Mouse (Mus musculus) heart, embryonic 11.5 days (tissue): ENCODE data around the gene Arhgef3. TPM values are rescaled to one million over a fixed set of nuclear protein-coding genes. Genes with fewer than 3 reads are reported as not detected.

Source experiments
- ATAC-seq: fragments of 200-750 bp; cut with Nextera tagmentation; replicated peaks from 2 replicates; pipeline ENCODE4 v1.8.0; 2017; ENCODE audit warnings: moderate library complexity; ENCODE audit not compliant: insufficient number of reproducible peaks, low FRiP score, low TSS enrichment
- H3K27ac ChIP-seq: fragments of 300-500 bp; sonication (generic); 2 replicates; pipeline ENCODE4 v1.5.1; 2014; ENCODE audit warnings: mild to moderate bottlenecking, low read depth, low read length
- H3K27me3 ChIP-seq: fragments of 300-500 bp; sonication (generic); 2 replicates; pipeline ENCODE4 v1.6.1; 2014; ENCODE audit warnings: mild to moderate bottlenecking, low read length, mixed read lengths; ENCODE audit not compliant: control insufficient read depth, insufficient read depth
- H3K36me3 ChIP-seq: fragments of 300-500 bp; sonication (generic); 2 replicates; pipeline ENCODE4 v1.6.1; 2014; ENCODE audit warnings: mild to moderate bottlenecking, low read length, moderate library complexity, mixed read lengths; ENCODE audit not compliant: control insufficient read depth, insufficient read depth
- H3K4me1 ChIP-seq: fragments of 300-500 bp; sonication (generic); 2 replicates; pipeline ENCODE4 v1.6.1; 2014; ENCODE audit warnings: low read length; ENCODE audit not compliant: control insufficient read depth, insufficient read depth
- H3K4me2 ChIP-seq: fragments of 300-500 bp; sonication (generic); 2 replicates; pipeline ENCODE4 v1.6.1; 2014; ENCODE audit warnings: mild to moderate bottlenecking, moderate library complexity
- H3K4me3 ChIP-seq: fragments of 300-500 bp; sonication (generic); 2 replicates; pipeline ENCODE4 v1.5.1; 2014; ENCODE audit warnings: low read depth, low read length
- H3K9ac ChIP-seq: fragments of 300-500 bp; sonication (generic); 2 replicates; pipeline ENCODE4 v1.6.1; 2014; ENCODE audit warnings: mild to moderate bottlenecking, low read depth, low read length, moderate library complexity
- H3K9me3 ChIP-seq: fragments of 300-500 bp; sonication (generic); replicated peaks from 2 replicates; pipeline ENCODE4 v1.6.1; 2016; ENCODE audit warnings: low read length; ENCODE audit not compliant: control insufficient read depth
- WGBS: fragments of 180-500 bp; shearing (Covaris S2); extraction: QIAGEN DNeasy Blood & Tissue Kit; methylation state at CpG from one replicate; pipeline ENCODE4 v1.1.7; 2014; ENCODE audit not compliant: insufficient replicate concordance; 5-methylcytosine and 5-hydroxymethylcytosine counted together
- polyA plus RNA-seq: library from polyadenylated mRNA; unstranded; fragments of >200 nt; fragmentation: Nextera tagmentation; extraction: Ambion mirVana; gene quantifications from 2 replicates; pipeline ENCODE4 v1.2.1, GENCODE M21; 2014

Arhgef3 gene
- polyA plus RNA-seq, 1 experiment from 2014 or later = 10.1 TPM

GRCm38 (mm10) chr14:27402332-27403250, 287.9 kb downstream of the Arhgef3 start:
- no peak for ATAC-seq
- Histone ChIP-seq H3K27me3 (no peaks in the 10 kb centered on the region), H3K4me2 (no peak overlapping the region), H3K9ac (no peak overlapping the region), H3K36me3 (no peaks in the 10 kb centered on the region), H3K9me3 (no peaks in the 10 kb centered on the region), H3K27ac (no peak overlapping the region), H3K4me1 (no peaks in the 10 kb centered on the region), H3K4me3 (no peak overlapping the region)
- 71% methylated on average over 10 of the region's 10 CpGs for WGBS

DNA sequence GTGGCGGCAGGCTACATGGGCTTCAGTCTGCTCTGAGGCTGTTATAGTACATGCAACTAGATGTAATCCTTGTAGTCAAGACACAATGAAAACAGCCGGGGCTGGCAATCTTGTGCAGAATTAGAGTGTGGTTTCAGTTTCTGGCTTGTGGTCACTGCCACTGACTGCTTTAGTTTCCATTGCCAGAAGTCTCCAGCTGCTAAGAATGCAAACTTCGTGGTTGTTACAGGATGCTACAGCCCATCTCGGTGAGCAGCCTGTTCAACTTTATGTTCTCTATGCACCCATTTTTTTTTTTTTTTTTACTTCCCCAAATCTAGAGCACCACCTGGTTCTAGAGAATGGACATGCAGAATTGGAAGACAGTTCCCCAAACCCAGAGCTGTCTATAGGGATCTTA, 290.8 kb downstream of the Arhgef3 start:
- Histone ChIP-seq H3K27ac (no peak overlapping the region), H3K36me3 (no peaks in the 10 kb centered on the region), H3K4me3 (no peak overlapping the region), H3K9ac (no peak overlapping the region), H3K4me1 (no peaks in the 10 kb centered on the region), H3K27me3 (no peaks in the 10 kb centered on the region), H3K9me3 (no peaks in the 10 kb centered on the region), H3K4me2 (no peak overlapping the region)
- no peak for ATAC-seq
- 79% methylated on average over 4 of the region's 4 CpGs for WGBS

DNA sequence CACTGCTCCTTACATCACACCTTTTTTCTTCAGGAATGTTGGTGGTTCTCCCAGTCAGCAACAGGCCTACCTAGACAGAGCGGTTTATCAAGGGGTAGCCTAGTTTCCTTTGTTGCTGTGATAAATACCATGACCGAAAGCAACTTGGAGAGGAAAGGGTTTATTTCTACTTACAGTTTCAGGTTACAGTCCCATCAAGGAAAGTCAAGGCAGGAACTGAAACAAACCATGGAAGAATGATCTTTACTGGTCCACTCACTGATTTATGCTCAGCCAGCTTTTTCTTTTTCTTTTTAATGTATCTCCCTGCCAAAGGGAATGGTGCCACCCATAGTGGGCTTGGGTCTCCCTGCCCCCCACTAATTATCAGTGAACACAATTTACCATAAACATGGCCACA, 291.2 kb downstream of the Arhgef3 start:
- Histone ChIP-seq H3K36me3 (no peaks in the 10 kb centered on the region), H3K4me3 (no peak overlapping the region), H3K9ac (no peak overlapping the region), H3K4me1 (no peaks in the 10 kb centered on the region), H3K4me2 (no peak overlapping the region), H3K27ac (no peak overlapping the region), H3K9me3 (no peaks in the 10 kb centered on the region), H3K27me3 (no peaks in the 10 kb centered on the region)
- 93% methylated on average over 2 of the region's 2 CpGs for WGBS
- no peak for ATAC-seq

- Histone ChIP-seq H3K9me3 (no peaks in the 10 kb centered on the region), H3K4me3 (no peak overlapping the region), H3K9ac (no peak overlapping the region), H3K36me3 (no peaks in the 10 kb centered on the region), H3K4me1 (no peaks in the 10 kb centered on the region), H3K27ac (no peak overlapping the region), H3K4me2 (no peak overlapping the region), H3K27me3 (no peaks in the 10 kb centered on the region)
- ATAC-seq = no peak
- WGBS = 83% methylated on average over 3 of the region's 3 CpGs
Measured at GRCm38 (mm10) chr14:27408240-27408639, 293.5 kb downstream of the Arhgef3 start.

DNA sequence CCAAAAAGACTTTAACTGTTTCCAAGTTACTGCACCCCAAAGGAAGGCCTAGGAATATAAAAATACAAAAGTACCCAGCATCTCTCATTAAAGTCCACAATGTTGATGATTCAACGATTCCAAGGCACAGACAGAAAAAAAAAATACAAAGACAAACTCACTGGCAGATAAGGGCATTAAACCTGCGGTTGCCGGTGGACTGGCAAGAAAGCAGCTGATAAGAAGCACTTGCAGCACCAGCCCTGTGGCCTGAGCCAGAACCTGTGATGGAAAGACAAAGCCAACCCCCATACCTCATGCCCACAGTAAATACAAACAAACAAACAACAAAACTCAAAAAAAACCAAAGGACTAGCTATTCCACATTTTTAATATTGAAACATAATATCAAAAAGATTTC, 295.0 kb downstream of the Arhgef3 start:
- Histone ChIP-seq H3K27me3 (no peaks in the 10 kb centered on the region), H3K9ac (no peak overlapping the region), H3K4me3 (no peak overlapping the region), H3K27ac (no peak overlapping the region), H3K4me2 (no peak overlapping the region), H3K9me3 (no peaks in the 10 kb centered on the region), H3K36me3 (no peaks in the 10 kb centered on the region), H3K4me1 (no peaks in the 10 kb centered on the region)
- no peak for ATAC-seq
- WGBS = 42% methylated on average over 3 of the region's 3 CpGs

DNA sequence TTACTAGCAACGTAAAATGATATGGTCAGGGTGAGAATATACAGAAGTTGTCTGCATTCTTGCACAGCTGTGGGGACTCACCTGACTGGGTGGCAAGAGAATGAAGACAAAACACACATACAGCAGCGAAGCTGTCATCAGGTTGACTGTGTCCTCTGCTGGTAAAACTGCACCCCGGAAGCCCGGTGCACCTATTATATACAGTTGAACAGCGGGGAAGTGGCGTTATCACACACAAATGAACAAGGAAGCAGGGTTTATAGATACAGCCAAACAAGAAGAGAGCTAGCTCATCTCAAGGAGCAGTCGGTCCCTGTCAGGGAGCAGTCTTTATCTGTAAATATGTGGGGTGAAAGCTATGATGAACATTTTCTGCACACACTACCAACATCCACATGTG, 296.8 kb downstream of the Arhgef3 start:
- Histone ChIP-seq H3K27me3 (no peaks in the 10 kb centered on the region), H3K4me2 (no peak overlapping the region), H3K4me1 (no peaks in the 10 kb centered on the region), H3K4me3 (no peak overlapping the region), H3K27ac (no peak overlapping the region), H3K9ac (no peak overlapping the region), H3K36me3 (no peaks in the 10 kb centered on the region), H3K9me3 (no peaks in the 10 kb centered on the region)
- no peak for ATAC-seq
- WGBS = 86% methylated on average over 7 of the region's 7 CpGs

DNA sequence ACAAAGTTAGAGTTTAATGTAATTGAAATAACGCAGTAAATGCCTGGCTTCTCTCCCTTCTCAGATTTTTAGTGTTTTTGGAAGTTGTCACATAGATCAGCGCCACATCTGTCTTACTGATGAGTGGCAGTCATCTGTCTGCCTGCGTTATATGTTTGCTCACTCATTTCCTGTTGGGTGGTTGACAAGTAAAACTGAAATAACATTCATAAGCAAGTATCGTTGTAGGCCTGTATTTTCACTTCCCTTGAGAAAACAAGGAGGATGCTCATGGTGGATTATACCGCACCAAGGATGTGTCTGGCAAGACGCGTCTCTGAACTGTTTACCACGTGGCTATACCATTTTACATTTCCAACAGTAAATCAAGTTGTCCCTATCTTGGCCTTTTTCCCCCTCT, 298.0 kb downstream of the Arhgef3 start:
- Histone ChIP-seq H3K4me3 (no peak overlapping the region), H3K36me3 (no peaks in the 10 kb centered on the region), H3K9me3 (no peaks in the 10 kb centered on the region), H3K9ac (no peak overlapping the region), H3K4me1 (no peaks in the 10 kb centered on the region), H3K27ac (no peak overlapping the region), H3K27me3 (no peaks in the 10 kb centered on the region), H3K4me2 (no peak overlapping the region)
- no peak for ATAC-seq
- 76% methylated on average over 8 of the region's 8 CpGs for WGBS

DNA sequence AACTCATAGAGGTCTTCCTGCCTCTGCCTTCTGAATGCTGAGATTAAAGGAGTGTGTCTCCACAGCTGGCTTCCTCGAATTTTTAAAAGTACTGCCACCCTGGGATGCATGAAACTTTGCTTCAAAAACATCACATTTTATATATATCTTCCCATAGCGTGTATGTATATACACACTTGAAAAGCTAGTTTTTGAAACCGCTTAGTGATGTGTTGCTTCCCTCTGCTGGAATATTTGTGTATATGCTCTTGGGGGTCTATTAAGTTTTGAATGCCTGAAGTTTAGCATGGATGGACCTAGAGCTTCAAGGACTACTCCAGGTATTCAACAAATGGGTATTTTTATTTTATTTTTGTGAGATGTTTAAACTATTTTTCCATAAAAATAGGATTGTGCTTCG, 299.3 kb downstream of the Arhgef3 start:
- H3K4me1 ChIP-seq = no peaks in the 10 kb centered on the region
- no peak overlapping the region for H3K27ac ChIP-seq
- H3K9me3 ChIP-seq = no peaks in the 10 kb centered on the region
- no peaks in the 10 kb centered on the region for H3K27me3 ChIP-seq
- no peak overlapping the region for H3K4me2 ChIP-seq
- ATAC-seq = no peak
- H3K36me3 ChIP-seq = no peaks in the 10 kb centered on the region; the same call in 1 of the 2 replicates
- no peak overlapping the region for H3K4me3 ChIP-seq
- 38% methylated on average over 4 of the region's 4 CpGs for WGBS
- H3K9ac ChIP-seq = no peak overlapping the region

DNA sequence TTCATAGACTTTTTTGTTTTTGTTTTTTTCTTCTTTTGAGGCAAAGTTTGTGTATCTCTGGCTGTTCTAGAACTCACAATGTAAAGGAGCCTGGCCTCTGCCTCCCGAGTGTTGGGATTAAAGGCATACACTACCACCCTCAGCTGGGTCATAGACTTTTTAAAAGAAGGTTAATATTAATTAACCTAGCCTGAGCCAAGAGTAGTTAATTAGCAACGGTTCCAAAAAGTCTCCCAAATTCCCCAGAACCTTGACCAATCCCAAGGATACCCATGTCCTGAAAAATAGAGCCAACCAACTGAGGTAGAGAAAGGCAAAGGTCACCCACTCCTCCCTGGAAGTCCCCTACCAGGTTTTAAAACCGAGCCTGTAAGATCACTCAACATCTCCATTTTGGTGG, 306.1 kb downstream of the Arhgef3 start:
- no peak overlapping the region for H3K27ac ChIP-seq
- no peak overlapping the region for H3K4me3 ChIP-seq
- no peaks in the 10 kb centered on the region for H3K27me3 ChIP-seq
- H3K9ac ChIP-seq = no peak overlapping the region
- no peaks in the 10 kb centered on the region for H3K9me3 ChIP-seq
- no peaks in the 10 kb centered on the region; the same call in 1 of the 2 replicates for H3K36me3 ChIP-seq
- ATAC-seq = no peak
- H3K4me1 ChIP-seq = no peaks in the 10 kb centered on the region
- no peak overlapping the region for H3K4me2 ChIP-seq
- 72% methylated on average over 3 of the region's 3 CpGs for WGBS
